Mouse (Mus musculus) MEL (cell line): Measurements from ENCODE around the gene Defb43.

ENCODE experiments used
- CTCF ChIP-seq, 3 experiments: IDR thresholded peaks in 2 of 3; conservative IDR thresholded peaks in 1 of 3; 2 replicates each; pipeline ENCODE4 v1.5.1; 2011 to 2012; ENCODE audit warnings: low read length in 3 of 3, low read depth in 2 of 3, mild to moderate bottlenecking in 2 of 3, improper control_type of control experiment in 1 of 3, inconsistent platforms in 1 of 3, mixed read lengths in 1 of 3, moderate library complexity in 1 of 3; ENCODE audit not compliant: control insufficient read depth in 1 of 3, insufficient read depth in 1 of 3, poor library complexity in 1 of 3, severe bottlenecking in 1 of 3
- MAFK ChIP-seq: IDR thresholded peaks from 2 replicates; pipeline ENCODE4 v1.6.1; 2011; ENCODE audit warnings: low read depth, mild to moderate bottlenecking, low read length, improper control_type of control experiment, borderline replicate concordance

DNA sequence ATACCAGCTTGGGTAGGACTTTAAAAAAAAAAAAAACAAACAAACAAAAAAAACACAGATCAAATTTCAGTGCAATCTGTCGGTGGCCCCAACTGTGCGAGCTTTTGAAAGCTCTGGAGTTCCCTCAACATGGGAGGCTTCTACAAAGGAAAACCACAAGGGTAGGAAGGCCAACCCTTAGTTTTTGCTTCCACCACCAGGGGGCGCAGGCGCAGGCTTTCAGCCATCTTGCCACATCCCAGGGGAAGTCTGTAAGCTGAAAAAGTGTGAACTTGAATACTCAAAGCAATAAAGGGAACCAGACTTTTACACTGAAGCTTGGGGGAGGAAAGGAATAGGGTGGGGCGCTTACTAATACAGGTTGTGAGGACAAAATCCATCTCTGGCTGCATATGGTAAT lies 39.2 kb downstream of the Defb43 start:
- TF ChIP-seq CTCF (IDR thresholded peaks at IDR 0.05 in 2 of 3, conservative IDR thresholded peaks at IDR 0.05 in 1 of 3; ENCODE audit: control insufficient read depth in 1 of 3, insufficient read depth in 1 of 3, low read depth in 2 of 3, low read length in 3 of 3, poor library complexity in 1 of 3, severe bottlenecking in 1 of 3), result peak; percentile 76 to 91 (median 82)
- no peak for TF ChIP-seq MAFK
